ENCODE assay signal across 8 mouse cellular contexts in genomic region chr2:75703375-75704181, GRCm38 (mm10). TPM values are rescaled to one million over a fixed set of nuclear protein-coding genes. Genes with fewer than 3 reads are reported as not detected.
DNase-seq lines count a peak whose midpoint lies in the region; ATAC-seq lines count a peak whose summit lies in the region.

No protein-coding gene starts in this region.

- H3K27ac ChIP-seq in hindbrain, embryonic 15.5 days (replicated peaks), result peak overlapping the region; percentile 68
- H3K27ac ChIP-seq in macrophage, result peak overlapping the region; percentile 88

- H3K4me1 ChIP-seq in hindbrain, embryonic 15.5 days (replicated peaks), result peaks cover 15% of the 10 kb centered on the region

- peak overlapping the region; percentile 52 for H3K4me3 ChIP-seq in hindbrain, embryonic 15.5 days
- H3K4me3 ChIP-seq in macrophage (ENCODE audit: inconsistent target), result peak overlapping the region; percentile 59

- peak; percentile 91 for ATAC-seq in hindbrain, embryonic 15.5 days (ENCODE audit: low FRiP score, low read depth)

- H3K79me2 ChIP-seq in macrophage (ENCODE audit: inconsistent target), result peaks cover 72% of the 10 kb centered on the region

- under 1% methylated on average over 62 of the region's 62 CpGs for WGBS in hindbrain, embryonic 15.5 days
- WGBS in macrophage (ENCODE audit: missing documents), result under 1% methylated on average over 58 of the region's 62 CpGs

- no peaks in the 10 kb centered on the region for H3K9me3 ChIP-seq in hindbrain, embryonic 15.5 days

- H3K36me3 ChIP-seq in hindbrain, embryonic 15.5 days, result no peaks in the 10 kb centered on the region
- H3K36me3 ChIP-seq in macrophage (ENCODE audit: inconsistent target), result no peaks in the 10 kb centered on the region; the same call in 1 of the 2 replicates

- no peaks in the 10 kb centered on the region for H3K27me3 ChIP-seq in hindbrain, embryonic 15.5 days

- peak overlapping the region; percentile 38 for H3K9ac ChIP-seq in hindbrain, embryonic 15.5 days

- DNase-seq in R1 (ENCODE audit: low read depth, low spot score), result peak; percentile 82
- peak; percentile 52 to 60 for DNase-seq in cerebellum, postnatal 36 days
- DNase-seq in frontal cortex, postnatal 36 days (ENCODE audit: low spot score in 2 of 2), result peak; percentile 57 to 66
- DNase-seq in left cerebral cortex, adult 18-20 months (ENCODE audit: low spot score in 2 of 2), result peak; percentile 49 to 59
- DNase-seq in right cerebral cortex, adult 18-20 months, result peak; percentile 71
- peak; percentile 68 for DNase-seq in urinary bladder, postnatal 10 days (ENCODE audit: low spot score)

- peak overlapping the region; percentile 80 for H3K4me2 ChIP-seq in hindbrain, embryonic 15.5 days

RNA-seq across cellular contexts. Expression of gene Nfe2l2, which starts 0.9 kb away (rescaled TPM):
- 14.4 and 15.9 TPM in 2 replicates for polyA plus RNA-seq in hindbrain, embryonic 15.5 days (2015; fragmentation: Nextera tagmentation; extraction: Ambion mirVana)
- 10 to 100 TPM; 14.7 TPM for total RNA-seq in left cerebral cortex, adult 18-20 months (2021)
- total RNA-seq in macrophage (2018; cell fraction: chromatin; rRNA removed), result 1,000 to 10,000 TPM in 4 of 26 experiments, 100 to 1,000 TPM in 21, 10 to 100 TPM in 1; 93.5 to 1,701 (median 398) TPM
- total RNA-seq in macrophage (2018; cell fraction: cytosol; rRNA removed), result 100 to 1,000 TPM; 118 to 679 (median 362) TPM
- total RNA-seq in macrophage (2018; cell fraction: nucleus; rRNA removed), result 1,000 to 10,000 TPM in 5 of 26 experiments, 100 to 1,000 TPM in 21; 190 to 1,621 (median 565) TPM
- polyA plus RNA-seq in macrophage (2018), result 189 to 430 TPM (median 388 TPM) in 3 replicates

RNA-seq across cellular contexts. Expression of gene Hnrnpa3, which starts 44.5 kb away (rescaled TPM):
- 184 and 186 TPM in 2 replicates for polyA plus RNA-seq in hindbrain, embryonic 15.5 days (2015; fragmentation: Nextera tagmentation; extraction: Ambion mirVana)
- 100 to 1,000 TPM; 268 to 300 TPM for total RNA-seq in left cerebral cortex, adult 18-20 months (2021)
- 100 to 1,000 TPM; 404 to 869 (median 663) TPM for total RNA-seq in macrophage (2018; cell fraction: chromatin; rRNA removed)
- total RNA-seq in macrophage (2018; cell fraction: cytosol; rRNA removed), result 100 to 1,000 TPM; 291 to 595 (median 415) TPM
- total RNA-seq in macrophage (2018; cell fraction: nucleus; rRNA removed), result 100 to 1,000 TPM; 332 to 659 (median 518) TPM
- 346 to 1,286 TPM (median 601 TPM) in 3 replicates for polyA plus RNA-seq in macrophage (2018)

Comparison
In these comparisons a context has a peak if more than half of its experiments do, and no peak if none do; other contexts are left out.
1. Peak in every context shown above with its lines: DNase-seq, ATAC-seq, H3K4me3 ChIP-seq and H3K27ac ChIP-seq.
2. RNA of gene Nfe2l2, which starts 0.9 kb away (polyA plus RNA-seq): 189 to 430 TPM in macrophage; 14.4 to 15.9 TPM in hindbrain, embryonic 15.5 days; every median in the first group is over 10 times any median in the second.